Mouse (Mus musculus): Measurements from ENCODE around the gene Cavin4. TPM values are rescaled to one million over a fixed set of nuclear protein-coding genes. Genes with fewer than 3 reads are reported as not detected.

Cavin4 gene
- polyA plus RNA-seq, 1 experiment from 2014 or later: 2.2 TPM

DNA sequence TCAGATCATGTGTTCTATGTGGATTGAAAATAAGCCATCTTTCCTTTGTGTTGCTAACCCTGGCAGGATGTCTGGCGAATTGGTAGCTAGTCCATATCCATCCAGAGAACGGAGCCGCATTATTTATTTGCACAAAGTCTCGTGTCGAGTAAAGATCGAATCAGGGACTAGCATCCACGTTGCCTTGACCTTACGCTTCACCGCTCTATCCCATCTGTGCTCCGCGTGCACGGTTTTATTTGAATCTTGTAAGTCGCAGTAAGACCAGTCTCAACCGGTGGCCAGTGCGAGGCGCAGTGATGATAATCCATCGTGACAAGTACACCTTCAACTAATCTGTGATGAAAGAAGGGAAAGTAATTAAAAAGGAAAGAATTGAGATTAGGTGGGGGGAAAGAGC, 23.8 kb upstream of the Cavin4 start:
- Histone ChIP-seq H3K36me3 (peaks cover 71% of the 10 kb centered on the region), H3K27ac (peak overlapping the region; percentile 62; the same call in 1 of the 2 replicates), H3K9ac (no peak overlapping the region), H3K9me3 (no peaks in the 10 kb centered on the region), H3K4me2 (no peak overlapping the region), H3K4me3 (no peak overlapping the region), H3K4me1 (replicated peaks) (peaks cover 3% of the 10 kb centered on the region; the same call in 1 of the 2 replicates), H3K27me3 (no peaks in the 10 kb centered on the region)
- WGBS: 84% methylated on average over 17 of the region's 17 CpGs
- ATAC-seq (ENCODE audit: low FRiP score): no peak

DNA sequence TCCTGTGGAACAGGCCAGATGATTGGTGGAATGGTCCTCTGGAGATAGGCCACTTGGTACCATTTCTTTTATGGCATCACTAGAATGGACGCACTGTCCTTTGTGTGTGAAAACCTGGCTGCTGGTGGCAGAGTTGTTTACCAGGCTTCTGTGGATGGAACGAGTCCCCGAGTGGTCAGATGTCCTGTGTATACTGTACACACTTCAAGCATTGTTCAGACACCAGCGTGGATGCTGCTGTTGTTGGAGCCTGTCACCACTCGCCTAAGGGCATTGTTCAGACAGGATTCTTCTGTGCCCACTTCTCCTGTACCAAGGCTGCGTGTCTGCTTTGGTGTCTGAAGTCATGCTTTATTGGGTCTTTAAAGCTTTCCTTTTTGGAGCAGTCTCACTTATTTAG, 19.5 kb upstream of the Cavin4 start:
- H3K4me2 ChIP-seq: no peak overlapping the region
- no peak overlapping the region for H3K9ac ChIP-seq
- H3K27me3 ChIP-seq: no peaks in the 10 kb centered on the region
- WGBS: 87% methylated on average over 6 of the region's 6 CpGs
- H3K9me3 ChIP-seq: no peaks in the 10 kb centered on the region
- no peak overlapping the region for H3K27ac ChIP-seq
- ATAC-seq (ENCODE audit: low FRiP score): no peak
- H3K36me3 ChIP-seq: peaks cover 84% of the 10 kb centered on the region
- no peak overlapping the region for H3K4me3 ChIP-seq
- H3K4me1 ChIP-seq (replicated peaks): no peaks in the 10 kb centered on the region

DNA sequence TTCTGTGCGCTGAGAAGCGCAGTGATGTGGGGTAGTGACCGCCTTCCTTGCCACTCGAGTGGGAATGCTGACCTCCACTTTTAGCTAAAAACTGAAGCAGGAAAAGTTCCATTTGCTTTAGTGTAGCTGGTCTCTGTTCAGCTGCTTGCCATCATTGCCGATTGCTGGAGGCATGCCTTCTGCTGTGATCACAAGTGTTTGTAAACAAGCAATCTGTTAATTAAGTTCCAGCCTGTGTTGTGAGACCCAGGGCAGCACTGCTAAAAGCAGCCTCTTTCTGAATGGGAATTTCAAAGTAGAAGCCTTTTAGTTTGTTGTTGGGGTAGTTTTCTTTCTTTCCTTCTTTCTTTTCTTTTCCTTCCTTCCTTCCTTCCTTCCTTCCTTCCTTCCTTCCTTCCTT, 17.2 kb upstream of the Cavin4 start:
- Histone ChIP-seq H3K4me1 (replicated peaks) (no peaks in the 10 kb centered on the region), H3K4me2 (no peak overlapping the region), H3K4me3 (no peak overlapping the region), H3K27ac (no peak overlapping the region), H3K27me3 (no peaks in the 10 kb centered on the region), H3K36me3 (peaks cover 83% of the 10 kb centered on the region), H3K9me3 (no peaks in the 10 kb centered on the region), H3K9ac (no peak overlapping the region)
- WGBS: 96% methylated on average over 5 of the region's 5 CpGs
- no peak for ATAC-seq (ENCODE audit: low FRiP score)

DNA sequence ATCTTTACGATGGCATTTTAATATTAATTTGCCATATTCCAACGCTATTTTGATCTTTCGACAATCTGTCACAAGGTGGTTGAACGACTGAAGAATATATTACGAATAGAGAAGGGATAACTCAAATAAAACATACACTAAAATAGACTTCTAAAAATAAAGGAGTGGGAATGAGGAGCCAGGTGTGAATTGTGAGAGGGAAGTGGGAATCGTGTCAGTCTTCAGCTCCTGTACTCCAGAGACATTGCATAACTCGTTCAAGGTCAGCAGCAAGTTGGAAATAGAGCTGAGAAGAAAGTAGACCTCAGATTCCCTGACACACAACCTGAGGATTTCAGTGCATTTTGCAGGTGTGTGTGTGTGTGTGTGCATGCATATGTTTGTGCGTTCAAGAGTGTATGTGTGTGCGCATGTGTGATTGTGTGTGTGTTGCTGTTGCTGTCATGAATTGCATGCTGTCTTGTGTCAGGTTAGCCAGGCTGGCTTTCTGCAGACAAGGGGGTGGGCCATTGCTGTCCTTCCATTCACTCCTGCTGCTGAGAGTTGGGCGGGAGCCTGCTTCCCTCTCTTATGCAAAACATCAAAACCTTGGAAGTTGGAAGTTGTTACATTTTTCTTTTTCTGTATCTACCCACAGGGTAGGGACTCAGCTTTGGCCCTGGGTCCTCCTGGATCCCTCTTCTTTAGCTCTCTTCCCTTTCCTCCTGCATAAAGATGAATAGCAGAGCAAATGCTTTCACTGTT, 12.5 kb upstream of the Cavin4 start:
- H3K4me3 ChIP-seq: no peak overlapping the region
- no peaks in the 10 kb centered on the region for H3K9me3 ChIP-seq
- no peak for ATAC-seq (ENCODE audit: low FRiP score)
- no peak overlapping the region for H3K4me2 ChIP-seq
- H3K4me1 ChIP-seq (replicated peaks): 0 out of 2 replicates have a peak, but pooled peaks cover 5% of the 10 kb centered on the region
- 92% methylated on average over 10 of the region's 10 CpGs for whole genome bisulfite sequencing
- no peak overlapping the region for H3K27ac ChIP-seq
- no peaks in the 10 kb centered on the region for H3K27me3 ChIP-seq
- peaks cover 82% of the 10 kb centered on the region for H3K36me3 ChIP-seq
- H3K9ac ChIP-seq: no peak overlapping the region

DNA sequence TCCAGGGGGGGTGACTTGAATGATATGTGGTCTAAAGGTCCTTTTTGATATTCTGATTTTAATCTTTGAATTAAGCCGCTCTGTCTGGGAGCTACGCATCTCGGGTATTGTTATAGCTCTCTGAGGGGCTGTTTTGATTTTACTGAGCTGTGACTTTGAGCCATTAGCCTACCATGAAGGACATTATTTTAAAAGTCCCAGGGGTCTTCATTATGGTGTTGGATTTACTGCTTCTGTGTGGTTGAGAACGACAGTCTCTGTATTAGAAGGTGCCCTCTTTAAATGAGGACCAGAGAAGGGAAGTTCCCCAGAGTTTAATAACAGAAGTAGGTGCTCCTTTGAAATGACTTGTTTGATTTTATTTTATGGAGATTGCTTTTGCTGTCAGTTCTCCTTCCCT, 9.2 kb upstream of the Cavin4 start:
- no peak overlapping the region for H3K4me3 ChIP-seq
- no peak overlapping the region for H3K27ac ChIP-seq
- H3K9me3 ChIP-seq: no peaks in the 10 kb centered on the region
- peaks cover 85% of the 10 kb centered on the region for H3K36me3 ChIP-seq
- WGBS: 52% methylated on average over 4 of the region's 4 CpGs
- no peak overlapping the region for H3K4me2 ChIP-seq
- ATAC-seq (ENCODE audit: low FRiP score): no peak
- H3K4me1 ChIP-seq (replicated peaks): 0 out of 2 replicates have a peak, but pooled peaks cover 5% of the 10 kb centered on the region
- H3K27me3 ChIP-seq: no peaks in the 10 kb centered on the region
- no peak overlapping the region for H3K9ac ChIP-seq

DNA sequence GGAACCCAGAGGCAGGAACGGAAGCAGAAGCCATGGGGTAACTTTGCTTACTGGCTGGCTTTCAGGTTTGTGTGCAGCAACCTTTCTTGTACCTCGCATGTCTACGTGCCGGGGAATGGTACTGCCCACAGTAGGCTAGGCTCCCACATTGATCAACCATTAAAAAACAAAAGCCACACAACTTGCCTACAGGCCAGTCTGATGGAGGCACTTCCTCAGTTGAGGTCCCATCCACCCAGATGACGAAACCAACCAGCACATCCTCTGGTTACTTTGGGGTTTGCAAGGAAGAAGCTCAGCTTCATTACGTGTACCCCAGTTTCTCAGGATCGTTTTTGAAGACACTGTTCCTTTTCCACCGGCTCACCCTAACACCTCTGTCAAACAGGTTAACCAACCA, 6.8 kb upstream of the Cavin4 start:
- no peaks in the 10 kb centered on the region for H3K9me3 ChIP-seq
- no peak overlapping the region for H3K4me3 ChIP-seq
- no peak overlapping the region for H3K27ac ChIP-seq
- H3K27me3 ChIP-seq: no peaks in the 10 kb centered on the region
- H3K9ac ChIP-seq: no peak overlapping the region
- no peak for ATAC-seq (ENCODE audit: low FRiP score)
- 97% methylated on average over 8 of the region's 8 CpGs for WGBS
- H3K36me3 ChIP-seq: peaks cover 88% of the 10 kb centered on the region
- 0 out of 2 replicates have a peak, but pooled peaks cover 5% of the 10 kb centered on the region for H3K4me1 ChIP-seq (replicated peaks)
- H3K4me2 ChIP-seq: no peak overlapping the region

DNA sequence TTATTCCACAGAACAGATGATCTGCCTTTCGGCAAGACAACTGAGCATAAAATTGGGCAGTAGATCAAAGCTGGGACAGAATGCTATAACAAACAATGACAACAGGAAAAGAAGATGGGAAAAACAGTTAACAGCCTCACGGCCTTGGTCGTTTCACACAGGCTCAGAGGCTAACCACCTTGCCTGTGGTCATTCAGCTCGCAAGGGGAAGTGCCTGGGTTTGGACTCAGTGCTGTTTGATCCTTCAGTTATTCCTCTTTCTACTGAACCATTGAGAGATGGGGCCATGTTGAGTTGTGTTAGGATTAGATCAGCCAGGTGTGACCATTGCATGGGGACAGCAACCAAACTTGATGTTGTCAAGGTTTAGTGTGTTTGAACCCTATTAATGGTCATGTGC, 3.2 kb upstream of the Cavin4 start:
- Histone ChIP-seq H3K9ac (no peak overlapping the region), H3K4me1 (replicated peaks) (no peaks in the 10 kb centered on the region), H3K4me2 (no peak overlapping the region), H3K27me3 (no peaks in the 10 kb centered on the region), H3K36me3 (peaks cover 75% of the 10 kb centered on the region), H3K4me3 (no peak overlapping the region), H3K9me3 (no peaks in the 10 kb centered on the region), H3K27ac (no peak overlapping the region)
- 90% methylated on average over 4 of the region's 4 CpGs for WGBS
- ATAC-seq (ENCODE audit: low FRiP score): no peak

DNA sequence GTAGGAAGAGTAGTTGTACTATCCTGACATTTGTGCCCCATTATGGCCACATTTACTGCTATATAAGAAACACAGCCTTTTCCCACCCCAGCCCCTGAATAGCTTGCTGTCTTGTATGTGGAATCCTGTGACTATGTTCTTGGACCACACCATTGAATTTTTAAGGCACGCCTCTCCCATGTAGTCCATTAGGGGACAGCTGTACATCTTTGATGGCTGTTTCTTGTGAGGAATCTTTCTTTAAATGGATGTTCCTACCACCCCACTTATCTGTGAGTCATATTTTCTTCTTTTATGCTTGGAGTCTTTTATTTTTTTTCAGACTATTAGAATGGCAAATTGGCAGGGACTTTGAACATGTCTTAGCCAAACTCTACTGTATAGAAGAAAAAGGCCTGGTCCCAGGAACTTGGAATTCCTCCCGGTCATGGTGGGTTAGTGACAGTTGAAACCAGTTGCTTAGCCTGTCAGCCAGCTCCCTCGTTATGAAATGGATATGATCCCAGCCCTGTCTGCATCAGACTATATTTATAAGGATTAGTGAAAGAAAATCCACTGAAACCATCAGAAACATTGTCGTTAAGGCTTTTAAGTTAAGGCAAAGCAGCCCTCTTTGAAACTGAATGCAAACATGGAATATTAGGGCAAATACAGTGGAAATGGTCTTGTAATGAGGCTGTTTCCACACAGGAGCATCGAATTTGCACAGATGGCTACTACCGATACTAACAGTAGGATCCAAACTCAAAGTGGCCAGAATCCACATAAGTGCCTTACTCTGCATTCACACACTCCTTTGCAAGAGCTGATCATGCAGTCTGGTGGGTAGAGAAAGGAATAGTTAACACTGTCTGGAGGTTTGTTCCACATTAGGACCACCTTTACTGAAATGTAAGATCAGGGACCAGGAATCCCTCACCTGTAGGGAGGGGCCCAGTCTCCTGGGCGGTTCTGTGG, 2.4 kb upstream of the Cavin4 start:
- Histone ChIP-seq H3K27me3 (no peaks in the 10 kb centered on the region), H3K36me3 (peaks cover 77% of the 10 kb centered on the region), H3K4me2 (no peak overlapping the region), H3K9ac (no peak overlapping the region), H3K4me1 (replicated peaks) (no peaks in the 10 kb centered on the region), H3K27ac (no peak overlapping the region), H3K4me3 (no peak overlapping the region), H3K9me3 (no peaks in the 10 kb centered on the region)
- no peak for ATAC-seq (ENCODE audit: low FRiP score)
- 93% methylated on average over 7 of the region's 7 CpGs for WGBS

DNA sequence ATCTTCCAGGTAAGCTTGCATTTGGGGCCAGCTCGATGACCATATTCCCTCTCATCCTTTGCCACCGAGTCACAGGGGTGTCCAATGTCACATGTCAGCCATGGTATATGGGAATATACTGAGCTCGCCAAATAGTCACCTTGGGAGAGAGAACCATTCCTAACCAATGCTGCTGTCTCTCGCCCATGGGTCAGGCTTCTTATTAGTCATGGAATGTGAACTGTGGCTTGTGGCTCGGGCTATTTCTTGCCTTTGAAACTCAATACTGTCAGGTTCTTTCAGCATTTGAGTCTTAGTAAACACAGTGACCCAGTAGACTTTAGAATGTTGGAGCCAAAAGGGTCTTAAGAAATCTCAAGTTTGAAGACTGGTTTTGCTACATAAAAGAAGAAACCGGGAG, 707 bp downstream of the Cavin4 start:
- Histone ChIP-seq H3K4me2 (no peak overlapping the region), H3K36me3 (peaks cover 59% of the 10 kb centered on the region), H3K27ac (no peak overlapping the region), H3K27me3 (no peaks in the 10 kb centered on the region), H3K4me3 (no peak overlapping the region), H3K9ac (no peak overlapping the region), H3K9me3 (no peaks in the 10 kb centered on the region), H3K4me1 (replicated peaks) (no peaks in the 10 kb centered on the region)
- WGBS: 93% methylated on average over 6 of the region's 6 CpGs
- ATAC-seq (ENCODE audit: low FRiP score): no peak

DNA sequence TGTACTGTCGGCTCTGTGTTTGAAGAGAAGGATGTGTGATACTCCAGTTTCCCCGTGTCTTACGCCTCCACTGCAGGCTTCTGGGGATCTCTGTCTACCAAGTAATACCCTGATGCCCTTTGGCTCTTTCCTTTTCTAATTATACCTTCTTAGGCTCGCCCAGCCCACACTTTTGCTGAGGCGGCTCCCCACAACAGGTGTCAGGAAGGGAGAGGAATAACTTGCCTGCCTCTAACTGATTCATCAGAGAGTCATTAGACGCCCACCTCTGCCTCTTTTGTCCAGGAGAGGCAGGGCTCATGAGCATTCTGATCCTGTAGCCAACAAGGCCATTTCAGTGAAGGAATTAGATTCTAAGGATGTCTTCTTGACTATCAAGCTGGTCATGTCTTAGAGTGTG, 4.0 kb downstream of the Cavin4 start:
- H3K4me2 ChIP-seq: no peak overlapping the region
- no peaks in the 10 kb centered on the region for H3K4me1 ChIP-seq (replicated peaks)
- WGBS: 92% methylated on average over 6 of the region's 6 CpGs
- no peaks in the 10 kb centered on the region for H3K27me3 ChIP-seq
- no peak overlapping the region for H3K4me3 ChIP-seq
- H3K27ac ChIP-seq: no peak overlapping the region
- no peak for ATAC-seq (ENCODE audit: low FRiP score)
- H3K9me3 ChIP-seq: no peaks in the 10 kb centered on the region
- H3K36me3 ChIP-seq: peaks cover 53% of the 10 kb centered on the region
- H3K9ac ChIP-seq: no peak overlapping the region

DNA sequence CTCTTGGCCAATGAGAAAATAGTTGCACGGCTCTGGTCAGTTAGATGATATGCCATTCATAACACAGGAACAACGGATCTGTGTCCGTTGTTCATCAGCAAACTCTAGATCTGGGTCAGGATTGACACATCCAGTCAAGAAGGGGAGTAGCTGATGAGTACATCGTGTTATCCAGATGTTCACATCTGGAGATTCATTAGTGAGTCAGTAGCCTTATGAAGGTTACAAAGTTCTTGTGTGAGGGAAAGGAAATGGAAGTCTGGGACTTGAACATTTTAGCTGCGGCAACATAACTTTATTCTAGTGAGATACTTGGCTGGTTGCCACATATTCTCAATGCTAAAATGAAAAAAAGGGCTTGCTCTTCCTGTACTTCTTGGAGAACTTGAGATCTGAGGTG, 9.6 kb downstream of the Cavin4 start:
- ATAC-seq (ENCODE audit: low FRiP score): no peak
- Histone ChIP-seq H3K9ac (no peak overlapping the region), H3K4me2 (no peak overlapping the region), H3K27ac (no peak overlapping the region), H3K36me3 (peaks cover 60% of the 10 kb centered on the region), H3K4me3 (no peak overlapping the region), H3K9me3 (no peaks in the 10 kb centered on the region), H3K4me1 (replicated peaks) (no peaks in the 10 kb centered on the region), H3K27me3 (no peaks in the 10 kb centered on the region)
- 97% methylated on average over 5 of the region's 5 CpGs for WGBS

DNA sequence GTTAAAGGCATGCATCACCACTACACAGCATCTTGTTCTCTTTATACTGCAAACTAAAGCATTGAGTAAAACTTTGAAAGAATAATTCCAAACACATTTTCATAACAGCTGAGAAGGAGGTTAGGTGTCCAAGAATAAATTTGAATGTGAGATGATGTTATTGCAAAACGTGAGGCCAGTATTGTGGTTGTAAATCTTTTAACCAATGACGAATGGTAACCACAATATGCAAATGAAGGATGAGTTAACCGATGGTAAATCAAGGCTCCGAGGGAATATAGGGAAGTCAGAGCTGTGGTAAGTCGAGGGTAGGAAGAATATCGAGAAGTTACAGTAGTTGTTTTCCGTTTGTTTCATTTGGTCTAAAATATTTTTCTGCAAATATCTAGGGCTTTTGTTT, 11.1 kb downstream of the Cavin4 start:
- Histone ChIP-seq H3K27ac (no peak overlapping the region), H3K4me3 (no peak overlapping the region), H3K4me2 (no peak overlapping the region), H3K4me1 (replicated peaks) (no peaks in the 10 kb centered on the region), H3K9ac (no peak overlapping the region), H3K27me3 (no peaks in the 10 kb centered on the region), H3K9me3 (no peaks in the 10 kb centered on the region), H3K36me3 (peaks cover 60% of the 10 kb centered on the region)
- WGBS: 92% methylated on average over 7 of the region's 7 CpGs
- no peak for ATAC-seq (ENCODE audit: low FRiP score)

Measured in hindbrain, embryonic 13.5 days (tissue).